Mouse (Mus musculus) Patski (cell line): Measurements from ENCODE around the gene Gm10037. TPM values are rescaled to one million over a fixed set of nuclear protein-coding genes. Genes with fewer than 3 reads are reported as not detected.

Source experiments
- ATAC-seq: fragments of 100-300 bp; one replicate; pipeline ENCODE4 v1.8.0; 2021
- CTCF ChIA-PET: fragments of 350-600 bp; sonication (Branson Sonifier 250); formaldehyde crosslinking; loops from one replicate; lab custom pipeline; 2022; ENCODE audit warnings: inconsistent platforms; lab: Charles Lee
- POLR2A ChIA-PET: fragments of 350-600 bp; sonication (Branson Sonifier 250); formaldehyde crosslinking; loops from one replicate; lab custom pipeline; 2022; ENCODE audit warnings: antibody characterized with exemption, inconsistent platforms; lab: Charles Lee
- DNase-seq: peaks from one replicate; pipeline ENCODE4 v3.0.0-alpha.2; 2011; ENCODE audit warnings: low read depth, low spot score
- H3K27me3 ChIP-seq: fragments of 371-371 bp; one replicate; pipeline ENCODE4 v1.5.1; 2021
- CTCF ChIP-seq: fragments of 100-300 bp; IDR thresholded peaks from one replicate; pipeline ENCODE4 v1.5.1; 2021
- in situ Hi-C: fragments of 300-500 bp; cut with MboI; formaldehyde crosslinking; loops from 3 replicates; pipeline ENCODE4 v1.11.1; 2018; ENCODE audit warnings: low pct_unique_long_range_greater_than_20kb, mixed read lengths
- polyA plus RNA-seq: library from polyadenylated mRNA; unstranded; gene quantifications from one replicate; pipeline ENCODE4 v1.2.3, GENCODE M21; 2021

Gene Gm10037
- polyA plus RNA-seq, 1 experiment from 2014 or later, result 0.23 TPM

DNA sequence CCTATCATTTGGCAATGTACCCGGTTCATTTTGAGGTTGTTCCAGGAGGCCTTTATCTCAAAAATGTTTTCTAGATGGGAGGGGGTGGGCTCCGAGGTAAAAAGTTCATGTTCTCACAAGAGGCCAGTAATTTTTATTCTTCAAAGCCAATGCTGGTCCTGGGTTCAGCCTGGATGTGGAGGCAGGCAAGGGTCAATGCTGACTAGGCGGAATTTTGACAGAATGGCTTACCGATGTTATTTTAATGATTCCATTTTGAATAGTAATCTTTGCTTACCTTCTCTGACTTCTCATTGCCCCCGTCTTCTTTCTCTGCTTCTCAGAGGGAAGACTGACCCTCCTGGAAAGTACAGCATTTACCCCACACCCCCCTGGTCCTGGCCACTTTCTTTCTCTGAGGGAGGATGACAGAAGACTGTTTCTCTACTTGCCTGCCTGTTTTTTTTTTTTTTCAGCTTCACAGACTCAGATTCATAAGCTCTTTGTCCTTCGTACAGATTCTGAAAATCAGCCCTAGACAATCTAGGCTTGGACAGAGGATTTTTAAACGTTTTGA, 45.9 kb downstream of the Gm10037 start:
- in situ Hi-C loops, result no loop called here
- ATAC-seq (no peak), DNase-seq (no peak)
- POLR2A ChIA-PET, result no interaction called here
- no peak for TF ChIP-seq CTCF
- peaks cover 18% of the 10 kb centered on the region for H3K27me3 ChIP-seq
- CTCF ChIA-PET, result no interaction called here

DNA sequence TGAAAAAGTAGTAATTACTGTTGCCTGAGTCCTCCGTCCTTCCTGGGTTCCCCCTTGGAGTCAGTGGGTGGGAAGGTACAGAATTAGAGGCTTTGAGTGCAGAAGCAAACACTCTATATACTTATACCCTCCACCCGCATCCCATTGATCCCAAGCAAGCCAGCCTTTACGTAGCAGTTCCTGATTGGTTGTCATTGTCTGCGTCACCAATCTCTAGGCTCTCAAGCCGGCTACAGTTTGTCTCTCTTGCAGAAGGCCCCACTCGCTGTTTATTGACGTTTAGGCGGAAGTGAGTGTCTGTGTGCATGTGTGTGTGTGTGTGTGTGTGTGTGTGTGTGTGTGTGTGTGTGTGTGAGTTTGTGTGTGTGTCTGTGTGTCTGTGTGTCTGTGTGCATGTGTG, 53.1 kb downstream of the Gm10037 start:
- in situ Hi-C loops, result no loop called here
- no peak for TF ChIP-seq CTCF
- DNase-seq (no peak), ATAC-seq (no peak)
- POLR2A ChIA-PET, result no interaction called here
- CTCF ChIA-PET, result no interaction called here
- H3K27me3 ChIP-seq, result no peaks in the 10 kb centered on the region

Other genes starting within 250 kb of the Gm10037 start
- 7.5 TPM for gene Zfp729b, start 221.4 kb upstream of the Gm10037 start, polyA plus RNA-seq
- 1.2 TPM for gene Gm49345, start 193.3 kb upstream of the Gm10037 start, polyA plus RNA-seq
- 4.4 TPM for gene Zfp729a, start 193.3 kb upstream of the Gm10037 start, polyA plus RNA-seq
- gene Zfp738, start 144.0 kb upstream of the Gm10037 start, polyA plus RNA-seq, result 6.8 TPM
- 11.8 TPM for gene Zfp65, start 101.9 kb upstream of the Gm10037 start, polyA plus RNA-seq
- 3.2 TPM for gene Zfp85, start 75.9 kb upstream of the Gm10037 start, polyA plus RNA-seq
- 1.2 TPM for gene Zfp493, start 51.4 kb upstream of the Gm10037 start, polyA plus RNA-seq
- 3.6 TPM for gene Zfp273, start 17.4 kb upstream of the Gm10037 start, polyA plus RNA-seq
- 0.14 TPM for gene BC048507, start 32.2 kb downstream of the Gm10037 start, polyA plus RNA-seq